Mouse (Mus musculus): ENCODE data around the gene Slc6a2. TPM values are rescaled to one million over a fixed set of nuclear protein-coding genes. Genes with fewer than 3 reads are reported as not detected.

The Slc6a2 gene
- polyA plus RNA-seq, 1 experiment, result 0.07 TPM

GRCm38 (mm10) chr8:92960451-92960911 is 602 bp downstream of the Slc6a2 start:
- no peak overlapping the region for H3K4me3 ChIP-seq (replicated peaks)
- H3K36me3 ChIP-seq (replicated peaks; ENCODE audit: low read length), result no peaks in the 10 kb centered on the region
- H3K27me3 ChIP-seq (replicated peaks), result peaks cover 28% of the 10 kb centered on the region
- TF ChIP-seq FLI1 (IDR thresholded peaks at IDR 0.05; ENCODE audit: low read length), result no peak
- no peak for TF ChIP-seq GATA1 (IDR thresholded peaks at IDR 0.05; ENCODE audit: borderline replicate concordance, low read length)
- H3K9me3 ChIP-seq, result peaks cover 17% of the 10 kb centered on the region
- H3K4me1 ChIP-seq, result no peaks in the 10 kb centered on the region

GRCm38 (mm10) chr8:92961088-92961487 is 1.2 kb downstream of the Slc6a2 start:
- TF ChIP-seq FLI1 (IDR thresholded peaks at IDR 0.05; ENCODE audit: low read length) (no peak), GATA1 (IDR thresholded peaks at IDR 0.05; ENCODE audit: borderline replicate concordance, low read length) (no peak)
- Histone ChIP-seq H3K36me3 (replicated peaks; ENCODE audit: low read length) (no peaks in the 10 kb centered on the region), H3K4me3 (replicated peaks) (no peak overlapping the region), H3K4me1 (no peaks in the 10 kb centered on the region), H3K9me3 (peaks cover 15% of the 10 kb centered on the region), H3K27me3 (replicated peaks) (peaks cover 28% of the 10 kb centered on the region)

- TF ChIP-seq FLI1 (IDR thresholded peaks at IDR 0.05; ENCODE audit: low read length), result no peak
- Histone ChIP-seq H3K4me1 (no peaks in the 10 kb centered on the region), H3K36me3 (replicated peaks; ENCODE audit: low read length) (no peaks in the 10 kb centered on the region), H3K4me3 (replicated peaks) (no peak overlapping the region), H3K9me3 (peaks cover 12% of the 10 kb centered on the region), H3K27me3 (replicated peaks) (peaks cover 26% of the 10 kb centered on the region)
Measured at GRCm38 (mm10) chr8:92964556-92964955, 4.7 kb downstream of the Slc6a2 start.

GRCm38 (mm10) chr8:92972949-92973348 is 13.1 kb downstream of the Slc6a2 start:
- Histone ChIP-seq H3K36me3 (replicated peaks; ENCODE audit: low read length) (no peaks in the 10 kb centered on the region), H3K4me3 (replicated peaks) (no peak overlapping the region), H3K9me3 (0 out of 2 replicates have a peak, but pooled peaks cover 9% of the 10 kb centered on the region), H3K27me3 (replicated peaks) (no peaks in the 10 kb centered on the region), H3K4me1 (no peaks in the 10 kb centered on the region)
- TF ChIP-seq GATA1 (IDR thresholded peaks at IDR 0.05; ENCODE audit: borderline replicate concordance, low read length) (no peak), FLI1 (IDR thresholded peaks at IDR 0.05; ENCODE audit: low read length) (no peak)

- Histone ChIP-seq H3K27me3 (replicated peaks) (no peaks in the 10 kb centered on the region), H3K4me1 (no peaks in the 10 kb centered on the region), H3K9me3 (0 out of 2 replicates have a peak, but pooled peaks cover 9% of the 10 kb centered on the region), H3K36me3 (replicated peaks; ENCODE audit: low read length) (no peaks in the 10 kb centered on the region), H3K4me3 (replicated peaks) (no peak overlapping the region)
- TF ChIP-seq GATA1 (IDR thresholded peaks at IDR 0.05; ENCODE audit: borderline replicate concordance, low read length), result no peak
- no peak for TF ChIP-seq FLI1 (IDR thresholded peaks at IDR 0.05; ENCODE audit: low read length)
Measured at GRCm38 (mm10) chr8:92976656-92977055, 16.8 kb downstream of the Slc6a2 start.

- H3K27me3 ChIP-seq (replicated peaks), result no peaks in the 10 kb centered on the region
- H3K4me1 ChIP-seq, result no peaks in the 10 kb centered on the region
- TF ChIP-seq FLI1 (IDR thresholded peaks at IDR 0.05; ENCODE audit: low read length) (no peak), GATA1 (IDR thresholded peaks at IDR 0.05; ENCODE audit: borderline replicate concordance, low read length) (no peak)
- no peak overlapping the region for H3K4me3 ChIP-seq (replicated peaks)
- no peaks in the 10 kb centered on the region for H3K36me3 ChIP-seq (replicated peaks; ENCODE audit: low read length)
- peaks cover 7% of the 10 kb centered on the region for H3K9me3 ChIP-seq
Measured at GRCm38 (mm10) chr8:92982491-92982890, 22.6 kb downstream of the Slc6a2 start.

- TF ChIP-seq GATA1 (IDR thresholded peaks at IDR 0.05; ENCODE audit: borderline replicate concordance, low read length), result no peak
- TF ChIP-seq FLI1 (IDR thresholded peaks at IDR 0.05; ENCODE audit: low read length), result no peak
- Histone ChIP-seq H3K4me1 (no peaks in the 10 kb centered on the region), H3K36me3 (replicated peaks; ENCODE audit: low read length) (no peaks in the 10 kb centered on the region), H3K9me3 (peaks cover 11% of the 10 kb centered on the region), H3K4me3 (replicated peaks) (no peak overlapping the region), H3K27me3 (replicated peaks) (no peaks in the 10 kb centered on the region)
Measured at GRCm38 (mm10) chr8:92984376-92984775, 24.5 kb downstream of the Slc6a2 start.

GRCm38 (mm10) chr8:92996840-92997239 is 37.0 kb downstream of the Slc6a2 start:
- Histone ChIP-seq H3K36me3 (replicated peaks; ENCODE audit: low read length) (no peaks in the 10 kb centered on the region), H3K27me3 (replicated peaks) (no peaks in the 10 kb centered on the region), H3K4me3 (replicated peaks) (no peak overlapping the region), H3K9me3 (no peaks in the 10 kb centered on the region), H3K4me1 (no peaks in the 10 kb centered on the region)
- TF ChIP-seq FLI1 (IDR thresholded peaks at IDR 0.05; ENCODE audit: low read length) (no peak), GATA1 (IDR thresholded peaks at IDR 0.05; ENCODE audit: borderline replicate concordance, low read length) (no peak)

GRCm38 (mm10) chr8:92998600-92998999 is 38.7 kb downstream of the Slc6a2 start:
- TF ChIP-seq FLI1 (IDR thresholded peaks at IDR 0.05; ENCODE audit: low read length) (no peak), GATA1 (IDR thresholded peaks at IDR 0.05; ENCODE audit: borderline replicate concordance, low read length) (no peak)
- no peaks in the 10 kb centered on the region for H3K4me1 ChIP-seq
- no peaks in the 10 kb centered on the region for H3K36me3 ChIP-seq (replicated peaks; ENCODE audit: low read length)
- no peaks in the 10 kb centered on the region for H3K27me3 ChIP-seq (replicated peaks)
- H3K9me3 ChIP-seq, result 0 out of 2 replicates have a peak, but pooled peaks cover 4% of the 10 kb centered on the region
- no peak overlapping the region for H3K4me3 ChIP-seq (replicated peaks)

GRCm38 (mm10) chr8:93010286-93010685 is 50.4 kb downstream of the Slc6a2 start:
- TF ChIP-seq GATA1 (IDR thresholded peaks at IDR 0.05; ENCODE audit: borderline replicate concordance, low read length) (no peak), FLI1 (IDR thresholded peaks at IDR 0.05; ENCODE audit: low read length) (no peak)
- H3K4me1 ChIP-seq, result no peaks in the 10 kb centered on the region

GRCm38 (mm10) chr8:93011439-93011838 is 51.6 kb downstream of the Slc6a2 start:
- no peaks in the 10 kb centered on the region for H3K4me1 ChIP-seq
- no peaks in the 10 kb centered on the region for H3K36me3 ChIP-seq (replicated peaks; ENCODE audit: low read length)
- TF ChIP-seq FLI1 (IDR thresholded peaks at IDR 0.05; ENCODE audit: low read length) (no peak), GATA1 (IDR thresholded peaks at IDR 0.05; ENCODE audit: borderline replicate concordance, low read length) (no peak)
- H3K9me3 ChIP-seq, result no peaks in the 10 kb centered on the region
- no peak overlapping the region for H3K4me3 ChIP-seq (replicated peaks)
- no peaks in the 10 kb centered on the region for H3K27me3 ChIP-seq (replicated peaks)

More at GRCm38 (mm10) chr8:93010286-93010685, 50.4 kb downstream of the Slc6a2 start:
- H3K4me3 ChIP-seq (replicated peaks), result no peak overlapping the region
- H3K36me3 ChIP-seq (replicated peaks; ENCODE audit: low read length), result no peaks in the 10 kb centered on the region
- no peaks in the 10 kb centered on the region for H3K27me3 ChIP-seq (replicated peaks)
- H3K9me3 ChIP-seq, result no peaks in the 10 kb centered on the region
